Comparison of ENCODE assay signal across 8 mouse cellular contexts in genomic region chr6:72355066-72355911, GRCm38 (mm10). TPM values are rescaled to one million over a fixed set of nuclear protein-coding genes. Genes with fewer than 3 reads are reported as not detected.
DNase-seq lines count a peak whose midpoint lies in the region; ATAC-seq and TF ChIP-seq lines count a peak whose summit lies in the region.

TSS of gene Tmem150a (plus strand) at chr6:72355447.

- H3K4me2 ChIP-seq in lung, embryonic 16.5 days (ENCODE audit: low read depth, low read length), result peak within 1 kb of the TSS; percentile 93

- peak; percentile 94 for DNase-seq in ES-CJ7 (ENCODE audit: low read depth, low spot score)
- peak; percentile 74 for DNase-seq in cerebellum, adult 11-12 months
- peak; percentile 57 for DNase-seq in forelimb bud, embryonic 11.5 days (ENCODE audit: low read depth, low spot score)
- peak; percentile 82 to 86 for DNase-seq in heart, postnatal 36 days
- DNase-seq in layer of hippocampus, adult 2 months (ENCODE audit: low spot score in 2 of 2), result peak; percentile 68
- peak; percentile 75 for DNase-seq in ovary, adult 18-20 months (ENCODE audit: low spot score)
- peak; percentile 55 for DNase-seq in thymus, postnatal 14 days

- ATAC-seq in lung, embryonic 16.5 days (ENCODE audit: low read depth), result peak; percentile 91

- H3K27me3 ChIP-seq in lung, embryonic 16.5 days (ENCODE audit: control insufficient read depth, insufficient read depth, low read depth, low read length), result no peaks in the 10 kb centered on the region

- TF ChIP-seq CTCF in layer of hippocampus, adult 2 months (conservative IDR thresholded peaks at IDR 0.05), result peak; percentile 69

- peak within 1 kb of the TSS; percentile 87 for H3K4me3 ChIP-seq in layer of hippocampus, adult 2 months
- H3K4me3 ChIP-seq in lung, embryonic 16.5 days (ENCODE audit: low read length), result peak within 1 kb of the TSS; percentile 62

- intact Hi-C loops in heart, postnatal 36 days (cut with DNase I), result no loop called here

- H3K9me3 ChIP-seq in lung, embryonic 16.5 days (ENCODE audit: control insufficient read depth, low read length), result no peaks in the 10 kb centered on the region

- under 1% methylated on average over 67 of the region's 71 CpGs for WGBS in lung, embryonic 16.5 days

- H3K9ac ChIP-seq in lung, embryonic 16.5 days (ENCODE audit: low read length), result peak within 1 kb of the TSS; percentile 74

- H3K27ac ChIP-seq in layer of hippocampus, adult 2 months, result peak within 1 kb of the TSS; percentile 88
- peak within 1 kb of the TSS; percentile 88; the same call in 1 of the 2 replicates for H3K27ac ChIP-seq in lung, embryonic 16.5 days (ENCODE audit: low read length)

- H3K4me1 ChIP-seq in lung, embryonic 16.5 days (replicated peaks; ENCODE audit: control insufficient read depth, insufficient read depth, low read length), result peaks cover 31% of the 10 kb centered on the region

- peaks cover 9% of the 10 kb centered on the region; the same call in 1 of the 2 replicates for H3K36me3 ChIP-seq in lung, embryonic 16.5 days (ENCODE audit: control insufficient read depth, insufficient read depth, low read length)

RNA-seq across cellular contexts. Expression of gene Tmem150a, which starts in this region (rescaled TPM):
- 10 to 100 TPM; 19.3 to 22.6 TPM for total RNA-seq in heart, postnatal 36 days (2021)
- 10 to 100 TPM in 1 of 2 experiments, 1 to 10 TPM in 1; 9.6 to 11.3 TPM for total RNA-seq in layer of hippocampus, adult 2 months (2021)
- 15.8 and 16.8 TPM in 2 replicates for polyA plus RNA-seq in lung, embryonic 16.5 days (2015; fragmentation: Nextera tagmentation; extraction: Ambion mirVana)

Comparison
In these comparisons a context has a peak if more than half of its experiments do, and no peak if none do; other contexts are left out.
1. Peak in every context shown above with its lines: DNase-seq, ATAC-seq, H3K4me3 ChIP-seq and H3K27ac ChIP-seq.